Mouse (Mus musculus): ENCODE data around the gene Slc25a22. TPM values are rescaled to one million over a fixed set of nuclear protein-coding genes. Genes with fewer than 3 reads are reported as not detected.

Slc25a22 gene
- polyA plus RNA-seq, 1 experiment: 51.0 TPM

- DNase-seq: peak; percentile 97
- Histone ChIP-seq H3K4me3 (ENCODE audit: insufficient read depth, low read depth, low read length) (peak within 1 kb of the TSS; percentile 99), H3K36me3 (ENCODE audit: control insufficient read depth, insufficient read depth, low read length) (no peaks in the 10 kb centered on the region), H3K4me1 (ENCODE audit: control insufficient read depth, insufficient read depth, low read length) (peaks cover 30% of the 10 kb centered on the region), H3K27ac (ENCODE audit: insufficient read depth, low read depth, low read length) (peak within 1 kb of the TSS; percentile 98), H3K27me3 (replicated peaks; ENCODE audit: control insufficient read depth, insufficient read depth, low read length) (no peaks in the 10 kb centered on the region)
- TF ChIP-seq CTCF (conservative IDR thresholded peaks at IDR 0.05; ENCODE audit: insufficient read depth, insufficient read length, low read depth, low read length) (no peak), POLR2A (IDR thresholded peaks at IDR 0.05; ENCODE audit: low read depth, low read length) (peak; percentile 70)
- WGBS: under 1% methylated on average over 52 of the region's 52 CpGs
Measured at GRCm38 (mm10) chr7:141467230-141468030, 29.7 kb upstream of the Slc25a22 start, which contains the start of gene Cd151. TSS of gene Cd151 (plus strand) at chr7:141467392.

GRCm38 (mm10) chr7:141466607-141467148 is 29.0 kb upstream of the Slc25a22 start:
- peak overlapping the region; percentile 32 for H3K4me3 ChIP-seq (ENCODE audit: insufficient read depth, low read depth, low read length)
- H3K27ac ChIP-seq (ENCODE audit: insufficient read depth, low read depth, low read length): peak overlapping the region; percentile 83
- no peak for TF ChIP-seq POLR2A (IDR thresholded peaks at IDR 0.05; ENCODE audit: low read depth, low read length)
- TF ChIP-seq CTCF (conservative IDR thresholded peaks at IDR 0.05; ENCODE audit: insufficient read depth, insufficient read length, low read depth, low read length): no peak
- peaks cover 31% of the 10 kb centered on the region for H3K4me1 ChIP-seq (ENCODE audit: control insufficient read depth, insufficient read depth, low read length)
- WGBS: 54% methylated on average over 10 of the region's 10 CpGs
- DNase-seq: no peak
- H3K27me3 ChIP-seq (replicated peaks; ENCODE audit: control insufficient read depth, insufficient read depth, low read length): no peaks in the 10 kb centered on the region
- H3K36me3 ChIP-seq (ENCODE audit: control insufficient read depth, insufficient read depth, low read length): no peaks in the 10 kb centered on the region

DNA sequence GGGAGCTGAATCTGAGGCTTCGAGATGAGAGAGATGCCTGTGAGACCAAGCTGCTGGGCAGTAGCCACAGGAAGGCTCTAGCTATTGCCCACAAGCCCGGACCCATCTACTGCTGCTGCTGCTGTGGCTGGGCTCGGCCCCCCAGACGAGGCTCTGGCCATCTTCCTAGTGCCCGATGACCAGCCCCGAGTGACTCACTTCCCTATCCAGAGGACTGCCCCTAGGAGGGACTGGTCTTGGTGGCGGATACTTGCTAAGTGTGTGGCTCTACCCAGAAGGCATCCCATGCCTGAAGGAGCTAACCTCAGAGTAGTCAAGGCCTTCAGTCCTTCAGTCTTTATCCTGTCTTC is 28.3 kb upstream of the Slc25a22 start:
- H3K4me1 ChIP-seq (ENCODE audit: control insufficient read depth, insufficient read depth, low read length): peaks cover 31% of the 10 kb centered on the region

GRCm38 (mm10) chr7:141465388-141466044 is 27.8 kb upstream of the Slc25a22 start:
- TF ChIP-seq CTCF (conservative IDR thresholded peaks at IDR 0.05; ENCODE audit: insufficient read depth, insufficient read length, low read depth, low read length) (no peak), POLR2A (IDR thresholded peaks at IDR 0.05; ENCODE audit: low read depth, low read length) (no peak)
- Histone ChIP-seq H3K27ac (ENCODE audit: insufficient read depth, low read depth, low read length) (no peak overlapping the region), H3K36me3 (ENCODE audit: control insufficient read depth, insufficient read depth, low read length) (no peaks in the 10 kb centered on the region), H3K4me3 (ENCODE audit: insufficient read depth, low read depth, low read length) (no peak overlapping the region), H3K4me1 (ENCODE audit: control insufficient read depth, insufficient read depth, low read length) (peaks cover 31% of the 10 kb centered on the region), H3K27me3 (replicated peaks; ENCODE audit: control insufficient read depth, insufficient read depth, low read length) (no peaks in the 10 kb centered on the region)
- no peak for DNase-seq
- WGBS: 54% methylated on average over 9 of the region's 10 CpGs

More for the DNA sequence above, 28.3 kb upstream of the Slc25a22 start:
- 75% methylated on average over 7 of the region's 7 CpGs for WGBS
- no peak overlapping the region for H3K4me3 ChIP-seq (ENCODE audit: insufficient read depth, low read depth, low read length)
- no peak overlapping the region for H3K27ac ChIP-seq (ENCODE audit: insufficient read depth, low read depth, low read length)
- no peaks in the 10 kb centered on the region for H3K36me3 ChIP-seq (ENCODE audit: control insufficient read depth, insufficient read depth, low read length)
- H3K27me3 ChIP-seq (replicated peaks; ENCODE audit: control insufficient read depth, insufficient read depth, low read length): no peaks in the 10 kb centered on the region
- peak; percentile 31 for DNase-seq
- TF ChIP-seq CTCF (conservative IDR thresholded peaks at IDR 0.05; ENCODE audit: insufficient read depth, insufficient read length, low read depth, low read length) (no peak), POLR2A (IDR thresholded peaks at IDR 0.05; ENCODE audit: low read depth, low read length) (no peak)

DNA sequence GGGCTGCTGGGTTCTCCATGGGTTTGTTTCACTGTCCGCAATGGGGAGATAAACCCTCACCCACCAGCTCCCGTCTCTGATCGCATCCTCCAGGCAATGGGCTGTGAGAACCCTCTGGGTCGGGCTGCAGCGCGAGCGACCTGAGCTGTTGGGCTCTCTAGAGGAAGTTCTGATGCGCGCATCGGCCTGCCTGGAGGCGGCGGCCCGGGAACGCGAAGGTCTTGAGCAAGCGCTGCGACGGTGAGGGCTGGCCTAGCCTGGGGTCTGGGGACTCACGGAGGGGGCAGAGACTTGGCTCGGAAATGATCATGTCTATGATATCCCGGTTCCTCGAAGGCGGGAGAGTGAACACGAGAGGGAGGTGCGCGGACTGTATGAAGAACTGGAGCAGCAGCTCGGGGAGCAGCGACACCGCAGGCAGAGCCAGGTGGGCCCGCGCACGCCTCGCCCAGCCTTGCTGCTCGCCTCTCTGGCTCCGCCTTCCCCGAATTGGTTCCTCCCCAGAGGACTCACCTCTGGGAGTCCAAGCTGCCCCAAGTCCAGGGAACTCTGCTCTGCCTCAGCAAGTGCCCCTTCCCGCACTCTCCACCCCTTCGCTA is 27.0 kb upstream of the Slc25a22 start:
- 36% methylated on average over 38 of the region's 38 CpGs for WGBS
- Histone ChIP-seq H3K36me3 (ENCODE audit: control insufficient read depth, insufficient read depth, low read length) (no peaks in the 10 kb centered on the region), H3K4me1 (ENCODE audit: control insufficient read depth, insufficient read depth, low read length) (peaks cover 27% of the 10 kb centered on the region), H3K27me3 (replicated peaks; ENCODE audit: control insufficient read depth, insufficient read depth, low read length) (no peaks in the 10 kb centered on the region), H3K4me3 (ENCODE audit: insufficient read depth, low read depth, low read length) (peak overlapping the region; percentile 29; the same call in 1 of the 2 replicates), H3K27ac (ENCODE audit: insufficient read depth, low read depth, low read length) (peak overlapping the region; percentile 25; the same call in 1 of the 2 replicates)
- TF ChIP-seq CTCF (conservative IDR thresholded peaks at IDR 0.05; ENCODE audit: insufficient read depth, insufficient read length, low read depth, low read length) (no peak), POLR2A (IDR thresholded peaks at IDR 0.05; ENCODE audit: low read depth, low read length) (no peak)
- DNase-seq: peak; percentile 68

DNA sequence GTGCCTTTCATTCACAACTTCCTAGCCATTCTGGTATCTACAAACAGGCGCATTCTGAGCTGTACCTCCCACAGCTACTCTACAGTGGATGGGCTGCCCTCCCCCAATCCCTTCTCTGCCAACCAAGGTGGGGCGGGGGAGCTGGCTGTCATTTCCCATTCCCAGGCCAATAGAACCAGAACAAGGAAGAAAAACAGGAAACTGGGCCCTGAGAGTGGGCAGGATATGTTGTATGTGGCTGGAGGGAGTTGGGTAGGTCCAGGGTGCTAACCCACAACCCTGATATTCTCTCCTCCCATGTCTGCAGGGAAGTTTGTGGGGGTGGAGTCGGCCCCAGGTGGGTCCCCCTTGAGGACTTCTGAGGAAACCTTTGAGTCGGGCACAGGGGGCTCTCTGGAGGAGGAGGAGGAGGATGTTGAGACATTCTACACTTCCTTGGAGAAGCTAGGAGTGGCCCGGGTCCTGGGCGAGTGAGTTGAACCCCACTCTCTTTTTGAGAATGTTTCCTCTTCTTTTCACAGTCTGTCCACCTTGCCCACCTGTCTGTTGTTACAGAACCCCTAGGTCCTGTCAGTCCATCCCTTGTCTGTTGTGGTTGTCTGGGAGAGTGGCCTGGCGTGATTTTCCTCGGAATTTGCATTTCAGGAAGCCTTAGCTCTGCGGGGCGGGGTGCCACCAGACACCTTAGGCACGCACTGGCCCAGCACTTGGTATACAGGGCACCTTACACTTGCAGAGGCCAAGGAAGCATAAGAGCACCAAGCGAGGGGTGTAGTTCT is 26.3 kb upstream of the Slc25a22 start:
- H3K4me1 ChIP-seq (ENCODE audit: control insufficient read depth, insufficient read depth, low read length): peaks cover 20% of the 10 kb centered on the region
- peak overlapping the region; percentile 34 for H3K27ac ChIP-seq (ENCODE audit: insufficient read depth, low read depth, low read length)
- DNase-seq: peak; percentile 86
- H3K36me3 ChIP-seq (ENCODE audit: control insufficient read depth, insufficient read depth, low read length): no peaks in the 10 kb centered on the region
- WGBS: 62% methylated on average over 12 of the region's 12 CpGs
- H3K27me3 ChIP-seq (replicated peaks; ENCODE audit: control insufficient read depth, insufficient read depth, low read length): no peaks in the 10 kb centered on the region
- H3K4me3 ChIP-seq (ENCODE audit: insufficient read depth, low read depth, low read length): peak overlapping the region; percentile 29; the same call in 1 of the 2 replicates
- TF ChIP-seq POLR2A (IDR thresholded peaks at IDR 0.05; ENCODE audit: low read depth, low read length): no peak
- no peak for TF ChIP-seq CTCF (conservative IDR thresholded peaks at IDR 0.05; ENCODE audit: insufficient read depth, insufficient read length, low read depth, low read length)

Measured in kidney, adult 2 months (tissue).